Mouse (Mus musculus) bone marrow, adult 2 months (tissue): ENCODE data around the gene Ankrd9.

Source experiments
- CTCF ChIP-seq: fragments of 200-500 bp; IDR thresholded peaks from 2 replicates; pipeline ENCODE4 v1.5.1; 2011; ENCODE audit warnings: low read length, control low read depth; ENCODE audit not compliant: control insufficient read depth, insufficient read depth
- POLR2A ChIP-seq: fragments of 200-500 bp; IDR thresholded peaks from 2 replicates; pipeline ENCODE4 v1.6.1; 2011; ENCODE audit warnings: low read depth, mild to moderate bottlenecking, control low read depth, low read length, borderline replicate concordance; ENCODE audit not compliant: control insufficient read depth

DNA sequence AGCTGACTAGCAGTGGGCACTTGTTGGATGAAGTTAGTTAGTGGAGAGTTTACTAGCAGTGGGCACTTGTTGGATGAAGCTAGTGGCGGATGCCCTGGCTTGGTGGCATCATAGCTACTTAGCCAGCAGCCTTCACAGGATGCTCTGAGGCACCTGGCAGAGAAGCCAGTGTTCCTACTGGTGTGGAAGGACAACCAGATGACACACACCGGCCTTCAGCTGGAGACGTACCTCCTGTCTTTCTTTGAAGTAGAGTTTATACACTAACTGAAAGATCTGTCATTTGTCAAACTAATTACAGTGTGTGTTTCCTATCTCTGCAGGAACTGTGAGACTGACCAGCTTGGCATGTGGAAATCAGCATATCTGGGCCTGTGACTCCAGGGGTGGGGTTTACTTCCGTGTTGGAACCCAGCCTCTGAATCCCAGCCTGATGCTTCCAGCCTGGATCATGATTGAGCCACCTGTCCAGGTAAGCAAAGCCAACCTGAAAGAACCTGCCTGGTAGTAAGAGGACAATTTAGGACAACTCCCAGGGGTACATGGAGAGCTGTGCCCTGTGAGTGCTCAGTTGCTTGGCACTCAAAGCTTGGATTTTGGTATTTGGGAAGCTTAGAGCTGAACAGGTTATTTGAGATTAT is 24.4 kb downstream of the Ankrd9 start:
- TF ChIP-seq CTCF: no peak
- TF ChIP-seq POLR2A: no peak
